Mouse (Mus musculus) embryonic fibroblast, embryonic 13.5 days (primary cell): ENCODE measurements at regions not wholly inside any gene's neighbourhood (a gene's known extent, or its start where the extent isn't known, plus 50 kb on each side); places are given as distances from the start of the nearest gene placed in this dataset.

Experiments used
- CTCF ChIP-seq: IDR thresholded peaks from 2 replicates; pipeline ENCODE4 v1.5.1; 2011; ENCODE audit warnings: mild to moderate bottlenecking, control low read depth, low read length, moderate library complexity, borderline replicate concordance; ENCODE audit not compliant: insufficient read depth
- POLR2A ChIP-seq: IDR thresholded peaks from 2 replicates; pipeline ENCODE4 v1.6.1; 2011; ENCODE audit warnings: low read depth, mild to moderate bottlenecking, control low read depth, low read length, moderate library complexity

DNA sequence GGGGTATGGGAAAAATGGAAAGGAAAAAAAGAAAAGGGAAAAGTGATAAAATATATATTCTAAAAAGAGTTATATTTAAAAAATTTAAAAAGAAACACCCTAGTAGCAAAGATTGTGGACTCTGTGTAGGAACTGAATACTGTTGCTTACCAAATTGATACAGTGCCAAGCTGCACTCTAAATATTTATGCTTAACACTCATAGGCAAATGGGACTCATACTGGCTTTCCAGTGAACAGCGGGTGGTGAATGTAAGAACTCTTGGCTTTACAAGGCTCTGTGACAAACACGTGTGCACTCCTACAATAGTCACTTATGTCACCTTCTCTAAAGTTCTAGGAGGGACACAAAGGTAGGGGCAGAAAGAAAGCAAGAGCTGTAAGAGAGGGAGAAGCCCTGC, 1320.8 kb downstream of the Gsdmc2 start:
- no peak for TF ChIP-seq CTCF
- TF ChIP-seq POLR2A, result no peak
